Mouse (Mus musculus) bone marrow, adult 2 months (tissue): ENCODE measurements around the gene Taf5.

ENCODE experiments used
- CTCF ChIP-seq: fragments of 200-500 bp; IDR thresholded peaks from 2 replicates; pipeline ENCODE4 v1.5.1; 2011; ENCODE audit warnings: low read length, control low read depth; ENCODE audit not compliant: control insufficient read depth, insufficient read depth
- POLR2A ChIP-seq: fragments of 200-500 bp; IDR thresholded peaks from 2 replicates; pipeline ENCODE4 v1.6.1; 2011; ENCODE audit warnings: low read depth, mild to moderate bottlenecking, control low read depth, low read length, borderline replicate concordance; ENCODE audit not compliant: control insufficient read depth

DNA sequence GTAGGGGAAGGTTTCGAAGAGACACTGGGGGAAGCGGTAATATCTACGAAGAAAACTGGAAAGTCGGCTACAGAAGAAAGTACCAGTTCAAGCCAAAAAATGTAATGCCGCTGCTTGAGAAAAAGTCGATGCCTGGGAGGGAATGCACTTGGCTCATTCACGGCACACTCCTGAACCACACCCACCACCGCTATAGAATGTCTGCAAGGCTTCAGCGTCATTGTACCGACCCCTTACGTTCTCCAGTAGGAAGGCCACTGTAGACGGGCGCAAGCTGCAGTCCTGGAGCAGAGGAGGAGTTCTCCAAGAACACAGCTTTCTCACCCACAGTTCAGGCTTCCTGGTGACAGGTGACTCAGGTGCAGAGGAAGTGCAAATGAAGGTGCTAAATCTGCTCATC, 44.0 kb upstream of the Taf5 start:
- TF ChIP-seq POLR2A (no peak), CTCF (no peak)
